Mouse (Mus musculus): ENCODE results near the gene Plac1. TPM values are rescaled to one million over a fixed set of nuclear protein-coding genes. Genes with fewer than 3 reads are reported as not detected.
A peak's percentile ranks its signal among the peaks of the same experiment; 100 is the strongest.

Gene Plac1
- polyA plus RNA-seq, 1 experiment from 2014 or later = 7.5 TPM

- Histone ChIP-seq H3K36me3 (no peaks in the 10 kb centered on the region), H3K4me2 (no peak overlapping the region), H3K4me3 (replicated peaks) (no peak overlapping the region), H3K27ac (no peak overlapping the region), H3K4me1 (no peaks in the 10 kb centered on the region), H3K9ac (no peak overlapping the region), H3K27me3 (replicated peaks) (no peaks in the 10 kb centered on the region), H3K9me3 (no peaks in the 10 kb centered on the region)
- WGBS = 65% methylated on average over 5 of the region's 5 CpGs
- ATAC-seq (ENCODE audit: insufficient read depth, low FRiP score, low read depth) = no peak
These were observed 43.5 kb downstream of the Plac1 start for GRCm38 (mm10) chrX:53196392-53196791.

GRCm38 (mm10) chrX:53188692-53189091 lies 51.2 kb downstream of the Plac1 start:
- Histone ChIP-seq H3K4me1 (no peaks in the 10 kb centered on the region), H3K4me2 (no peak overlapping the region), H3K9me3 (no peaks in the 10 kb centered on the region), H3K27ac (no peak overlapping the region), H3K27me3 (replicated peaks) (no peaks in the 10 kb centered on the region), H3K4me3 (replicated peaks) (no peak overlapping the region), H3K36me3 (no peaks in the 10 kb centered on the region), H3K9ac (no peak overlapping the region)
- ATAC-seq (ENCODE audit: insufficient read depth, low FRiP score, low read depth) = no peak
- 80% methylated on average over 1 of the region's 1 CpGs for WGBS

- H3K27ac ChIP-seq = no peak overlapping the region
- no peak overlapping the region for H3K9ac ChIP-seq
- 65% methylated on average over 3 of the region's 3 CpGs for WGBS
- no peaks in the 10 kb centered on the region for H3K36me3 ChIP-seq
- no peaks in the 10 kb centered on the region for H3K9me3 ChIP-seq
- ATAC-seq (ENCODE audit: insufficient read depth, low FRiP score, low read depth) = no peak
- no peaks in the 10 kb centered on the region for H3K4me1 ChIP-seq
- H3K4me2 ChIP-seq = no peak overlapping the region
- H3K4me3 ChIP-seq (replicated peaks) = no peak overlapping the region
- no peaks in the 10 kb centered on the region for H3K27me3 ChIP-seq (replicated peaks)
These were observed 60.1 kb downstream of the Plac1 start for GRCm38 (mm10) chrX:53179801-53180200.

GRCm38 (mm10) chrX:53176296-53176695 lies 63.6 kb downstream of the Plac1 start:
- Histone ChIP-seq H3K9me3 (no peaks in the 10 kb centered on the region), H3K9ac (no peak overlapping the region), H3K4me1 (no peaks in the 10 kb centered on the region), H3K4me3 (replicated peaks) (no peak overlapping the region), H3K27me3 (replicated peaks) (no peaks in the 10 kb centered on the region), H3K4me2 (no peak overlapping the region), H3K27ac (no peak overlapping the region), H3K36me3 (no peaks in the 10 kb centered on the region)
- 89% methylated on average over 5 of the region's 5 CpGs for WGBS
- no peak for ATAC-seq (ENCODE audit: insufficient read depth, low FRiP score, low read depth)

- WGBS = 78% methylated on average over 2 of the region's 2 CpGs
- ATAC-seq (ENCODE audit: insufficient read depth, low FRiP score, low read depth) = no peak
These were observed 71.3 kb downstream of the Plac1 start for GRCm38 (mm10) chrX:53168623-53169022.

GRCm38 (mm10) chrX:53166901-53167525 lies 72.9 kb downstream of the Plac1 start:
- Histone ChIP-seq H3K4me3 (replicated peaks) (no peak overlapping the region), H3K9me3 (no peaks in the 10 kb centered on the region), H3K9ac (no peak overlapping the region), H3K27me3 (replicated peaks) (no peaks in the 10 kb centered on the region), H3K27ac (peak overlapping the region; percentile 35; the same call in 1 of the 2 replicates), H3K36me3 (no peaks in the 10 kb centered on the region), H3K4me1 (no peaks in the 10 kb centered on the region), H3K4me2 (no peak overlapping the region)
- 48% methylated on average over 4 of the region's 4 CpGs for WGBS
- ATAC-seq (ENCODE audit: insufficient read depth, low FRiP score, low read depth) = no peak

More at GRCm38 (mm10) chrX:53168623-53169022, 71.3 kb downstream of the Plac1 start:
- Histone ChIP-seq H3K9me3 (no peaks in the 10 kb centered on the region), H3K27me3 (replicated peaks) (no peaks in the 10 kb centered on the region), H3K4me2 (no peak overlapping the region), H3K4me1 (no peaks in the 10 kb centered on the region), H3K27ac (no peak overlapping the region), H3K9ac (no peak overlapping the region), H3K4me3 (replicated peaks) (no peak overlapping the region), H3K36me3 (no peaks in the 10 kb centered on the region)

- 54% methylated on average over 15 of the region's 15 CpGs for WGBS
- Histone ChIP-seq H3K9me3 (no peaks in the 10 kb centered on the region), H3K4me3 (replicated peaks) (no peak overlapping the region), H3K9ac (no peak overlapping the region), H3K4me1 (no peaks in the 10 kb centered on the region), H3K27ac (no peak overlapping the region; the same call in 1 of the 2 replicates), H3K4me2 (no peak overlapping the region), H3K36me3 (no peaks in the 10 kb centered on the region), H3K27me3 (replicated peaks) (no peaks in the 10 kb centered on the region)
- no peak for ATAC-seq (ENCODE audit: insufficient read depth, low FRiP score, low read depth)
These were observed 73.5 kb downstream of the Plac1 start for GRCm38 (mm10) chrX:53166251-53166900.

GRCm38 (mm10) chrX:53162589-53162988 lies 77.3 kb downstream of the Plac1 start:
- H3K4me3 ChIP-seq (replicated peaks) = no peak overlapping the region
- peak; percentile 65; the same call in 1 of the 2 replicates for ATAC-seq (ENCODE audit: insufficient read depth, low FRiP score, low read depth)
- no peaks in the 10 kb centered on the region for H3K36me3 ChIP-seq
- no peaks in the 10 kb centered on the region for H3K9me3 ChIP-seq
- H3K4me1 ChIP-seq = peaks cover 4% of the 10 kb centered on the region; the same call in 1 of the 2 replicates
- H3K27me3 ChIP-seq (replicated peaks) = no peaks in the 10 kb centered on the region
- WGBS = 41% methylated on average over 4 of the region's 4 CpGs
- no peak overlapping the region for H3K9ac ChIP-seq
- H3K27ac ChIP-seq = peak overlapping the region; percentile 74; the same call in 1 of the 2 replicates
- no peak overlapping the region for H3K4me2 ChIP-seq

- Histone ChIP-seq H3K4me1 (peaks cover 4% of the 10 kb centered on the region; the same call in 1 of the 2 replicates), H3K27me3 (replicated peaks) (no peaks in the 10 kb centered on the region), H3K27ac (peak overlapping the region; percentile 74), H3K9ac (no peak overlapping the region), H3K9me3 (no peaks in the 10 kb centered on the region), H3K4me2 (no peak overlapping the region), H3K36me3 (no peaks in the 10 kb centered on the region), H3K4me3 (replicated peaks) (no peak overlapping the region)
- 29% methylated on average over 4 of the region's 4 CpGs for WGBS
- ATAC-seq (ENCODE audit: insufficient read depth, low FRiP score, low read depth) = peak; percentile 79; the same call in 1 of the 2 replicates
These were observed 78.3 kb downstream of the Plac1 start for GRCm38 (mm10) chrX:53161583-53161982.

GRCm38 (mm10) chrX:53161115-53161514 lies 78.8 kb downstream of the Plac1 start:
- no peak overlapping the region for H3K9ac ChIP-seq
- peak; percentile 27; the same call in 1 of the 2 replicates for ATAC-seq (ENCODE audit: insufficient read depth, low FRiP score, low read depth)
- H3K27ac ChIP-seq = peak overlapping the region; percentile 74; the same call in 1 of the 2 replicates
- peaks cover 4% of the 10 kb centered on the region; the same call in 1 of the 2 replicates for H3K4me1 ChIP-seq
- WGBS = 35% methylated on average over 5 of the region's 5 CpGs
- H3K9me3 ChIP-seq = no peaks in the 10 kb centered on the region
- no peak overlapping the region for H3K4me3 ChIP-seq (replicated peaks)
- H3K27me3 ChIP-seq (replicated peaks) = no peaks in the 10 kb centered on the region
- no peaks in the 10 kb centered on the region for H3K36me3 ChIP-seq
- H3K4me2 ChIP-seq = no peak overlapping the region

GRCm38 (mm10) chrX:53148039-53148438 lies 91.9 kb downstream of the Plac1 start:
- 74% methylated on average over 2 of the region's 2 CpGs for WGBS
- Histone ChIP-seq H3K4me2 (no peak overlapping the region), H3K4me3 (replicated peaks) (no peak overlapping the region), H3K4me1 (no peaks in the 10 kb centered on the region), H3K27me3 (replicated peaks) (no peaks in the 10 kb centered on the region), H3K27ac (no peak overlapping the region), H3K9me3 (no peaks in the 10 kb centered on the region), H3K9ac (no peak overlapping the region), H3K36me3 (no peaks in the 10 kb centered on the region)
- ATAC-seq (ENCODE audit: insufficient read depth, low FRiP score, low read depth) = no peak

- H3K4me1 ChIP-seq = no peaks in the 10 kb centered on the region
- H3K27ac ChIP-seq = no peak overlapping the region
- no peak overlapping the region for H3K4me2 ChIP-seq
- H3K4me3 ChIP-seq (replicated peaks) = no peak overlapping the region
- H3K9me3 ChIP-seq = no peaks in the 10 kb centered on the region
- ATAC-seq (ENCODE audit: insufficient read depth, low FRiP score, low read depth) = no peak
- 73% methylated on average over 5 of the region's 5 CpGs for WGBS
- H3K36me3 ChIP-seq = no peaks in the 10 kb centered on the region
- H3K27me3 ChIP-seq (replicated peaks) = no peaks in the 10 kb centered on the region
- H3K9ac ChIP-seq = no peak overlapping the region
These were observed 93.5 kb downstream of the Plac1 start for GRCm38 (mm10) chrX:53146389-53146917.

All from stomach, embryonic 15.5 days (tissue).